In the genomic region with DNA sequence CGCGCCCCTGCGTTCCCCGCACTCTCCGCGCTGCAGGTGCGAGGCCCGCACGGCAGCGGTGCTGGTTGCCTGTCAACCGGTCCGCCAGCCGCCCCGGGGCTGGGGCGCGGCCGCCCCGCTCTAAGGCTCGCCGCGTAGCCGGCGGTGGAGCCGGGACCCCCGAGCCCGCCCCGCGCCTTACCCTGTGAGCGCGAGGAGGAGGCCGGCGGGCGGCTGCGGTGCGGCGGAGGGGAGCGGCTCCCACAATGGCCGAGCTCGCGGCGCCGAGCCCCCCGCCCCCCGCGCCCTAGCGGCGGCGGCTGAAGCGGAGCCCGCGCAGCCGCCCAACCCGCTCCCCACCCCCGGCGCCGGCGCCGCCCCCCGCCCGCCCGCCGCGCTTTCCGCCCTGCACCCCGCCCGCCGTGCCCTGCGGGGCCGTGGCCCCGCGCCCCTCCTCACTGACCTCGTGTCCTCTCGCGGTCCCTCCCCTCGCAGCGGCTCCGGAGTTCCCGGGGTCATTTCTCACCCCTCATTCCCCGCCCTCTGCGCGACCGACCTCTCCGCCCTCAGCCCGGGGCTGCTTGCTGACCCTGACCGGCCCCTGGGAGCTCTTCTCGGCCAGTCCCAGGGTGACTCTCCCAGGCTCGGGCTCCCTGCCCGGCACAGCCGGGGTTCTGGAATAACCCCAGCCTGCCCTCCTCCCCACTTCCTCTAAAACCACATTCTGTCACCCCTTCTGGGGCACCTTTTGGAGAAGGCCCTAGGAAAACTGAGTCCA, we compare ENCODE assay signal across 8 mouse cellular contexts. TPM values are rescaled to one million over a fixed set of nuclear protein-coding genes. Genes with fewer than 3 reads are reported as not detected.
DNase-seq lines count a peak whose midpoint lies in the region; ATAC-seq and TF ChIP-seq lines count a peak whose summit lies in the region.

No protein-coding gene starts in this region.

- TF ChIP-seq POLR2A in CH12.LX (IDR thresholded peaks at IDR 0.05; ENCODE audit: low read depth, low read length) = no peak

- H3K9me3 ChIP-seq in CH12.LX (replicated peaks; ENCODE audit: low read length) = peaks cover 5% of the 10 kb centered on the region
- H3K9me3 ChIP-seq in heart, embryonic 12.5 days (replicated peaks) = no peaks in the 10 kb centered on the region
- no peaks in the 10 kb centered on the region for H3K9me3 ChIP-seq in kidney, embryonic 14.5 days (ENCODE audit: control insufficient read depth, low read length)
- H3K9me3 ChIP-seq in lung, postnatal 0 days (ENCODE audit: low read length) = no peaks in the 10 kb centered on the region

- no peaks in the 10 kb centered on the region for H3K36me3 ChIP-seq in CH12.LX (replicated peaks in 1 of 2; ENCODE audit: control insufficient read depth in 1 of 2, insufficient read depth in 1 of 2, low read length in 1 of 2)
- 0 out of 2 replicates have a peak, but pooled peaks cover 7% of the 10 kb centered on the region for H3K36me3 ChIP-seq in heart, embryonic 12.5 days
- no peaks in the 10 kb centered on the region for H3K36me3 ChIP-seq in kidney, embryonic 14.5 days (ENCODE audit: control insufficient read depth, insufficient read depth, low read length)
- H3K36me3 ChIP-seq in lung, postnatal 0 days (ENCODE audit: insufficient read depth, low read length) = no peaks in the 10 kb centered on the region

- peak overlapping the region; percentile 18; the same call in 1 of the 2 replicates for H3K9ac ChIP-seq in CH12.LX (ENCODE audit: insufficient read depth, low read depth)
- H3K9ac ChIP-seq in heart, embryonic 12.5 days = peak overlapping the region; percentile 96
- H3K9ac ChIP-seq in kidney, embryonic 14.5 days (ENCODE audit: low read depth, low read length) = peak overlapping the region; percentile 72
- H3K9ac ChIP-seq in lung, postnatal 0 days (replicated peaks; ENCODE audit: low read depth) = peak overlapping the region; percentile 39

- dilution Hi-C loops in CH12.LX (cut with MboI; ENCODE audit: extremely low pct_ligation_motif_present, extremely low pct_unique_long_range_greater_than_20kb, low sequenced_read_pairs) = no loop called here

- no peak for DNase-seq in CH12.LX (ENCODE audit: extremely low read depth)
- peak; percentile 63 to 84 for DNase-seq in adrenal gland, adult (ENCODE audit: inconsistent age in 2 of 2, low spot score in 1 of 2)
- peak; percentile 75 for DNase-seq in embryo, embryonic 11 days
- DNase-seq in lung, postnatal 0 days (ENCODE audit: low spot score) = peak; percentile 33
- peak; percentile 83 for DNase-seq in retina, postnatal 1 day
- no peak for DNase-seq in spleen, postnatal 36 days (ENCODE audit: low spot score in 2 of 2)

- WGBS in heart, embryonic 12.5 days = under 1% methylated on average over 73 of the region's 89 CpGs
- under 1% methylated on average over 46 of the region's 89 CpGs for WGBS in kidney, embryonic 14.5 days
- WGBS in lung, postnatal 0 days = 2% methylated on average over 19 of the region's 89 CpGs

- TF ChIP-seq CTCF in CH12.LX (conservative IDR thresholded peaks at IDR 0.05 in 1 of 2, IDR thresholded peaks at IDR 0.05 in 1 of 2; ENCODE audit: low read depth in 2 of 2, low read length in 2 of 2) = no peak
- no peak for TF ChIP-seq CTCF in lung, postnatal 0 days (IDR thresholded peaks at IDR 0.05)

- TF ChIP-seq RAD21 in CH12.LX (IDR thresholded peaks at IDR 0.05; ENCODE audit: low read depth, low read length) = no peak

- H3K27ac ChIP-seq in CH12.LX (ENCODE audit: insufficient read depth, low read depth) = no peak overlapping the region
- H3K27ac ChIP-seq in heart, embryonic 12.5 days (ENCODE audit: poor library complexity, severe bottlenecking) = peak overlapping the region; percentile 57; the same call in 1 of the 2 replicates
- H3K27ac ChIP-seq in kidney, embryonic 14.5 days (ENCODE audit: low read depth, low read length) = no peak overlapping the region
- H3K27ac ChIP-seq in lung, postnatal 0 days (ENCODE audit: low read length) = no peak overlapping the region

- H3K4me2 ChIP-seq in CH12.LX (ENCODE audit: insufficient read depth, low read depth, poor library complexity, severe bottlenecking) = peak overlapping the region; percentile 98
- H3K4me2 ChIP-seq in heart, embryonic 12.5 days = peak overlapping the region; percentile 100
- peak overlapping the region; percentile 98 for H3K4me2 ChIP-seq in kidney, embryonic 14.5 days (replicated peaks; ENCODE audit: low read depth, low read length)
- H3K4me2 ChIP-seq in lung, postnatal 0 days (replicated peaks; ENCODE audit: low read depth, low read length) = peak overlapping the region; percentile 100

- peak overlapping the region in 2 of 3 experiments; percentile 35 to 66 for H3K4me3 ChIP-seq in CH12.LX (replicated peaks in 1 of 3; ENCODE audit: low read depth in 2 of 3, low read length in 2 of 3, poor library complexity in 1 of 3)
- H3K4me3 ChIP-seq in heart, embryonic 12.5 days = peak overlapping the region; percentile 97
- H3K4me3 ChIP-seq in kidney, embryonic 14.5 days (ENCODE audit: low read length) = peak overlapping the region; percentile 66
- H3K4me3 ChIP-seq in lung, postnatal 0 days (ENCODE audit: low read depth, low read length) = peak overlapping the region; percentile 63

- TF ChIP-seq EP300 in CH12.LX (IDR thresholded peaks at IDR 0.05; ENCODE audit: low read length) = no peak
- TF ChIP-seq EP300 in lung, postnatal 0 days (IDR thresholded peaks at IDR 0.05) = no peak

- H3K4me1 ChIP-seq in CH12.LX (ENCODE audit: control insufficient read depth in 1 of 2, insufficient read depth in 2 of 2) = peaks cover 4 to 6% of the 10 kb centered on the region in 2 experiments; a peak in 3 of 4 replicates
- peaks cover 28% of the 10 kb centered on the region for H3K4me1 ChIP-seq in heart, embryonic 12.5 days (replicated peaks)
- peaks cover 7% of the 10 kb centered on the region; the same call in 1 of the 2 replicates for H3K4me1 ChIP-seq in kidney, embryonic 14.5 days (ENCODE audit: control insufficient read depth, insufficient read depth, low read length)
- H3K4me1 ChIP-seq in lung, postnatal 0 days (ENCODE audit: insufficient read depth, low read depth, low read length) = peaks cover 7% of the 10 kb centered on the region

- in situ Hi-C loops in CH12.LX (cut with MboI; ENCODE audit: low pct_ligation_motif_present, low pct_unique_long_range_greater_than_20kb, low sequenced_read_pairs) = no loop called here

- H3K27me3 ChIP-seq in CH12.LX (replicated peaks) = peaks cover 59% of the 10 kb centered on the region
- H3K27me3 ChIP-seq in heart, embryonic 12.5 days (replicated peaks) = peaks cover 8% of the 10 kb centered on the region; the same call in 1 of the 2 replicates
- H3K27me3 ChIP-seq in kidney, embryonic 14.5 days (ENCODE audit: control insufficient read depth, insufficient read depth, low read length) = peaks cover 10% of the 10 kb centered on the region; the same call in 1 of the 2 replicates
- H3K27me3 ChIP-seq in lung, postnatal 0 days (replicated peaks; ENCODE audit: insufficient read depth, low read length) = 0 out of 2 replicates have a peak, but pooled peaks cover 3% of the 10 kb centered on the region

- H3K79me2 ChIP-seq in CH12.LX (replicated peaks; ENCODE audit: control insufficient read depth, extremely low read depth, insufficient read depth, poor library complexity, severe bottlenecking) = no peaks in the 10 kb centered on the region

- ATAC-seq in heart, embryonic 12.5 days (ENCODE audit: insufficient number of reproducible peaks, low FRiP score) = peak; percentile 73
- ATAC-seq in kidney, embryonic 14.5 days (ENCODE audit: low FRiP score, low TSS enrichment) = peak; percentile 70
- peak; percentile 69 for ATAC-seq in lung, postnatal 0 days

TF ChIP-seq in CH12.LX, 34 proteins besides CTCF, POLR2A, EP300 and RAD21:
- TF ChIP-seq UBTF (IDR thresholded peaks at IDR 0.05; ENCODE audit: low read depth, low read length) = 0 out of 2 replicates have a peak, but pooled peaks have one; percentile 30
- TF ChIP-seq NELFE (IDR thresholded peaks at IDR 0.05; ENCODE audit: low read depth, low read length) = no peak

RNA-seq across cellular contexts. Expression of a gene that starts 3.0 kb away (rescaled TPM):
- total RNA-seq in CH12.LX (2012; rRNA removed) (77.2 and 77.8 TPM in 2 replicates), CH12.LX (2014; rRNA removed) (56.8 and 63.3 TPM in 2 replicates)
- polyA plus RNA-seq in CH12.LX (2012; ENCODE audit: insufficient read length, low read depth) = 81.4 and 93.3 TPM in 2 replicates
- 69.9 and 79.4 TPM in 2 replicates for polyA plus RNA-seq in heart, embryonic 12.5 days (2016; fragmentation: Nextera tagmentation; extraction: Ambion mirVana)
- 59.2 and 89.2 TPM in 2 replicates for polyA plus RNA-seq in kidney, embryonic 14.5 days (2014; fragmentation: Nextera tagmentation; extraction: Ambion mirVana)
- 181 and 221 TPM in 2 replicates for polyA plus RNA-seq in lung, postnatal 0 days (2015; fragmentation: Nextera tagmentation; extraction: Ambion mirVana)

RNA-seq across cellular contexts. Expression of a gene that starts 30.8 kb away (rescaled TPM):
- total RNA-seq in CH12.LX (2012; rRNA removed) (213 and 227 TPM in 2 replicates), CH12.LX (2014; rRNA removed) (174 and 179 TPM in 2 replicates)
- 121 and 145 TPM in 2 replicates for polyA plus RNA-seq in CH12.LX (2012; ENCODE audit: insufficient read length, low read depth)
- 484 and 498 TPM in 2 replicates for polyA plus RNA-seq in heart, embryonic 12.5 days (2016; fragmentation: Nextera tagmentation; extraction: Ambion mirVana)
- polyA plus RNA-seq in kidney, embryonic 14.5 days (2014; fragmentation: Nextera tagmentation; extraction: Ambion mirVana) = 321 and 417 TPM in 2 replicates
- polyA plus RNA-seq in lung, postnatal 0 days (2015; fragmentation: Nextera tagmentation; extraction: Ambion mirVana) = 246 and 263 TPM in 2 replicates

Comparison
In these comparisons a context has a peak if more than half of its experiments do, and no peak if none do; other contexts are left out.
1. DNase-seq: peak in adrenal gland, adult (2 of 2), embryo, embryonic 11 days (single experiment), lung, postnatal 0 days (single experiment) and retina, postnatal 1 day (single experiment); none in CH12.LX (single experiment) and spleen, postnatal 36 days (0 of 2).
2. H3K9ac ChIP-seq: peak in every context shown above with its lines; median percentile 96 in heart, embryonic 12.5 days; 72 in kidney, embryonic 14.5 days; 39 in lung, postnatal 0 days; 18 in CH12.LX.
3. Peak in every context shown above with its lines, with median percentiles within 50 percentile points of each other: H3K4me2 ChIP-seq, H3K4me3 ChIP-seq and ATAC-seq.